Mouse (Mus musculus): ENCODE results near the gene Arhgap10.

GRCm38 (mm10) chr8:77543152-77543777, 25.5 kb upstream of the Arhgap10 start:
- TF ChIP-seq CTCF (IDR thresholded peaks at IDR 0.05; ENCODE audit: low read depth) (no peak), EP300 (IDR thresholded peaks at IDR 0.05; ENCODE audit: low read depth) (no peak)

Data from liver, postnatal 0 days (tissue).